Mouse (Mus musculus) Patski (cell line): Measurements from ENCODE around the gene Gse1. TPM values are rescaled to one million over a fixed set of nuclear protein-coding genes. Genes with fewer than 3 reads are reported as not detected.

ENCODE experiments used
- ATAC-seq: fragments of 100-300 bp; one replicate; pipeline ENCODE4 v1.8.0; 2021
- CTCF ChIA-PET: fragments of 350-600 bp; sonication (Branson Sonifier 250); formaldehyde crosslinking; loops from one replicate; lab custom pipeline; 2022; ENCODE audit warnings: inconsistent platforms; lab: Charles Lee
- POLR2A ChIA-PET: fragments of 350-600 bp; sonication (Branson Sonifier 250); formaldehyde crosslinking; loops from one replicate; lab custom pipeline; 2022; ENCODE audit warnings: antibody characterized with exemption, inconsistent platforms; lab: Charles Lee
- DNase-seq: peaks from one replicate; pipeline ENCODE4 v3.0.0-alpha.2; 2011; ENCODE audit warnings: low read depth, low spot score
- H3K27me3 ChIP-seq: fragments of 371-371 bp; one replicate; pipeline ENCODE4 v1.5.1; 2021
- CTCF ChIP-seq: fragments of 100-300 bp; IDR thresholded peaks from one replicate; pipeline ENCODE4 v1.5.1; 2021
- in situ Hi-C: fragments of 300-500 bp; cut with MboI; formaldehyde crosslinking; loops from 3 replicates; pipeline ENCODE4 v1.11.1; 2018; ENCODE audit warnings: low pct_unique_long_range_greater_than_20kb, mixed read lengths
- polyA plus RNA-seq: library from polyadenylated mRNA; unstranded; gene quantifications from one replicate; pipeline ENCODE4 v1.2.3, GENCODE M21; 2021

The Gse1 gene
- polyA plus RNA-seq, 1 experiment from 2014 or later = 19.8 TPM

GRCm38 (mm10) chr8:120317118-120317824 lies 89.0 kb downstream of the Gse1 start:
- H3K27me3 ChIP-seq = no peaks in the 10 kb centered on the region
- ChIA-PET POLR2A (interaction anchor here (1.0 to 1.4 kb wide), 2 partner anchors 9 kb away, joined by 3 read pairs; no protein-coding TSS in a partner anchor), CTCF (interaction anchor here (1.2 to 5.6 kb wide), 6 partner anchors 9 to 246 kb away, joined by 3 to 49 read pairs (median 4); no protein-coding TSS in a partner anchor)
- no peak for TF ChIP-seq CTCF
- ATAC-seq = peak; percentile 45
- in situ Hi-C loops = loop anchor here (5.0 kb wide), 1 partner anchor 40 kb away; no protein-coding TSS in a partner anchor
- DNase-seq = peak; percentile 93

- ChIA-PET CTCF (interaction anchor here (1.2 to 5.6 kb wide), 13 partner anchors 9 to 284 kb away, joined by 3 to 49 read pairs (median 9); partner anchors contain the start of gene Fam92b), POLR2A (interaction anchor here (0.6 to 1.1 kb wide), 3 partner anchors 10 to 216 kb away, joined by 3 read pairs; no protein-coding TSS in a partner anchor)
- no peaks in the 10 kb centered on the region for H3K27me3 ChIP-seq
- in situ Hi-C loops = loop anchor here (5.0 kb wide), 1 partner anchor 41 kb away; no protein-coding TSS in a partner anchor
- peak; percentile 52 for ATAC-seq
- no peak for TF ChIP-seq CTCF
- peak; percentile 96 for DNase-seq
Observed at GRCm38 (mm10) chr8:120318476-120318991, 90.3 kb downstream of the Gse1 start.

GRCm38 (mm10) chr8:120319449-120319848 lies 91.2 kb downstream of the Gse1 start:
- no peak for ATAC-seq
- ChIA-PET POLR2A (interaction anchor here (0.6 kb wide), 1 partner anchor 215 kb away, joined by 3 read pairs; no protein-coding TSS in a partner anchor), CTCF (interaction anchor here (0.7 to 5.6 kb wide), 18 partner anchors 8 to 283 kb away, joined by 3 to 49 read pairs (median 5); partner anchors contain the start of gene Fam92b)
- TF ChIP-seq CTCF = no peak
- in situ Hi-C loops = loop anchor here (5.0 kb wide), 1 partner anchor 42 kb away; no protein-coding TSS in a partner anchor
- DNase-seq = no peak
- H3K27me3 ChIP-seq = no peaks in the 10 kb centered on the region

- no peaks in the 10 kb centered on the region for H3K27me3 ChIP-seq
- DNase-seq (no peak), ATAC-seq (no peak)
- no peak for TF ChIP-seq CTCF
- ChIA-PET CTCF (interaction anchor here (0.7 to 5.6 kb wide), 15 partner anchors 9 to 283 kb away, joined by 3 to 49 read pairs (median 6); partner anchors contain the start of gene Fam92b), POLR2A (no interaction called here)
- in situ Hi-C loops = no loop called here
Observed at GRCm38 (mm10) chr8:120320146-120320545, 91.9 kb downstream of the Gse1 start.

GRCm38 (mm10) chr8:120321724-120322123 lies 93.5 kb downstream of the Gse1 start:
- TF ChIP-seq CTCF = no peak
- POLR2A ChIA-PET = interaction anchor here (1.1 kb wide), 1 partner anchor 21 kb away, joined by 3 read pairs; no protein-coding TSS in a partner anchor
- DNase-seq = no peak

GRCm38 (mm10) chr8:120322956-120323448 lies 94.7 kb downstream of the Gse1 start:
- H3K27me3 ChIP-seq = no peaks in the 10 kb centered on the region
- ChIA-PET POLR2A (interaction anchor here (1.1 kb wide), 1 partner anchor 22 kb away, joined by 3 read pairs; no protein-coding TSS in a partner anchor), CTCF (interaction anchor here (1.4 to 5.3 kb wide), 3 partner anchors 22 to 212 kb away, joined by 4 to 18 read pairs (median 8); no protein-coding TSS in a partner anchor)
- in situ Hi-C loops = no loop called here
- no peak for TF ChIP-seq CTCF
- ATAC-seq = no peak
- no peak for DNase-seq

More at GRCm38 (mm10) chr8:120321724-120322123, 93.5 kb downstream of the Gse1 start:
- no peak for ATAC-seq
- in situ Hi-C loops = no loop called here
- no peaks in the 10 kb centered on the region for H3K27me3 ChIP-seq
- CTCF ChIA-PET = interaction anchor here (1.2 to 5.3 kb wide), 2 partner anchors 21 to 143 kb away, joined by 7 to 18 read pairs; no protein-coding TSS in a partner anchor

GRCm38 (mm10) chr8:120324555-120324954 lies 96.3 kb downstream of the Gse1 start:
- in situ Hi-C loops = no loop called here
- CTCF ChIA-PET = interaction anchor here (0.6 to 5.3 kb wide), 3 partner anchors 24 to 162 kb away, joined by 3 to 18 read pairs (median 4); no protein-coding TSS in a partner anchor
- POLR2A ChIA-PET = interaction anchor here (0.6 kb wide), 1 partner anchor 59 kb away, joined by 3 read pairs; no protein-coding TSS in a partner anchor
- no peak for ATAC-seq
- no peak for DNase-seq
- no peaks in the 10 kb centered on the region for H3K27me3 ChIP-seq
- no peak for TF ChIP-seq CTCF

- ChIA-PET POLR2A (no interaction called here), CTCF (interaction anchor here (0.6 to 5.3 kb wide), 5 partner anchors 24 to 162 kb away, joined by 3 to 18 read pairs (median 8); no protein-coding TSS in a partner anchor)
- no peak for TF ChIP-seq CTCF
- in situ Hi-C loops = loop anchor here (5.0 kb wide), 2 partner anchors 37 to 272 kb away; no protein-coding TSS in a partner anchor
- DNase-seq (no peak), ATAC-seq (no peak)
- H3K27me3 ChIP-seq = no peaks in the 10 kb centered on the region
Observed at GRCm38 (mm10) chr8:120325172-120325767, 97.0 kb downstream of the Gse1 start.

- no peak for ATAC-seq
- H3K27me3 ChIP-seq = no peaks in the 10 kb centered on the region
- in situ Hi-C loops = loop anchor here (5.0 kb wide), 2 partner anchors 35 to 270 kb away; no protein-coding TSS in a partner anchor
- CTCF ChIA-PET = interaction anchor here (0.8 to 2.8 kb wide), 15 partner anchors 10 to 248 kb away, joined by 3 to 14 read pairs (median 4); partner anchors contain the start of gene Fam92b
- POLR2A ChIA-PET = interaction anchor here (0.7 to 1.7 kb wide), 2 partner anchors 8 to 89 kb away, joined by 3 to 5 read pairs; no protein-coding TSS in a partner anchor
- TF ChIP-seq CTCF = no peak
- no peak for DNase-seq
Observed at GRCm38 (mm10) chr8:120327131-120327554, 98.9 kb downstream of the Gse1 start.
